Mouse (Mus musculus) kidney, adult 11 months (tissue): Measurements from ENCODE around the gene Pde7b.

Source experiments
- DNase-seq: peaks from one replicate; pipeline ENCODE4 v3.0.0; 2022

The Pde7b gene

DNA sequence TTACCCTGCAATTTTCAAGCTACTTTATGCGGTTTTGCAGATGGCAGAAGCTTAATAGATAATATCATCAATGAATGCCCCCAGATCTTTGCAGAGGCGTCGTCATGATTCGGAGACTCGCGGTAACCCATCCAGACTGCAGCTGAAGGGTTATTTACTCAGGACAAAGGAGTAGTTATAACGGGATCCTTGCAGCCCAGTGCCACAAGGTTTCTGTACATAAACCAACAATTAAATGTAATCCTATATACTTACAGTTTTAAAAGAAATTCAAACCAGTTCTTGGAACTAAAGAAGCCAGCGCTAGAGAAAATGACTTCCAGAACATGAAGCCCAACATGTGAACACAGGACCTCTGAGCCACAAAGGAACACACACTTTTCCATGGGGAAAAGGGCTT, 88.5 kb downstream of the Pde7b start:
- no peak for DNase-seq

DNA sequence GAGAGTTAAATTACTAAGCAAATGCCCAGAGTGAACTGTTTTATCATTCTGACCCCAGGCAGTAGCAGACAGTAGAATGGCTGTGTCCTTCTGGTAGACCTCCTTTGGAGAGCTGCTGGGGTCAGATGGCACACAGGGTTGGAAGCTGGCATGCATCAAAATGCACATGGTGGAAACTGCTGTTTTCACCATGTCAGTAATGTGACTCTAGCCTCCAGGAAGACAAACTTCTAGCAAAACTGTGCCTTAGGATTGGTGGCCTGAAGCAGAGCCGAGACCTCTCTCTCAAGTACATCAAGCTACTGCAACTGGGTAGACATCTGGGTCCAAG, 91.8 kb downstream of the Pde7b start:
- no peak for DNase-seq

DNA sequence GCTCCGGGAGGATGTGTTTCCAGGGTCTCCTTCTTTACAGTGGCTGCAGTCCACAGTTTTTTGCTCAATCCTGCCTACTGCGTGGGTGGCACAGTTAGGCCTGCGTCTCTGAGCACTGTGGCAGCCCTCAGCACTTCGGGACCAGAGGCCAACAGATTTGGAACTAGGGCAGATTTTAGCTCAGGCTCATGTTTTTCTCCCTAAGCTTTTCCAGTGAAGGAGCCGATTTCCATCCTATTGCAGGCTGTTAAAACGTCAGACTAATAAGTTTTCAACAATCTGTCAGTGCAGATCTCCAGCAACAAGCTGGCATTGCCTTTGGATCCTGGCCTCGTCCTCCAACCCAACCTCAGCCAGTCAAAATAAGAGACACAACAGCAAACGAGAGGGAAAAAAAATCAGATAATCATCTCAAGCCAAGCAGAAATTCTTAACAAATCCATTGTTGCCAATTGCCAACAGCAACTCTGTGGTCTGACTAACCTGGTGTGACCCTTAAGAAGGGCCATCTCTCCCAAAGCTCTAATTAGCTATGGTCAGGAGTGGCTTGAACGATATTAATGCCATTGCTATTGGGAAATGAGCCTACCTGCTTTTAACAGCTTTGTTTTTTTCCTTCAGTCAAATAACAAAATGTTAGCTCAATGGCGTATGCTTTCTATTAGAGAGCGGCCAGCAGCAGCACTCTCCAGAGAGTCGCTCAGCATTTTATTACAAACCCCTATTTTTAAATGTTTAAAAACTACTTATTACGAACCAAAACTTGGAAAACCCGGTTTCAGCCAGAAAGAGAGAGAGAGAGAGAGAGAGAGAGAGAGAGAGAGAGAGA, 92.4 kb downstream of the Pde7b start:
- DNase-seq: no peak

DNA sequence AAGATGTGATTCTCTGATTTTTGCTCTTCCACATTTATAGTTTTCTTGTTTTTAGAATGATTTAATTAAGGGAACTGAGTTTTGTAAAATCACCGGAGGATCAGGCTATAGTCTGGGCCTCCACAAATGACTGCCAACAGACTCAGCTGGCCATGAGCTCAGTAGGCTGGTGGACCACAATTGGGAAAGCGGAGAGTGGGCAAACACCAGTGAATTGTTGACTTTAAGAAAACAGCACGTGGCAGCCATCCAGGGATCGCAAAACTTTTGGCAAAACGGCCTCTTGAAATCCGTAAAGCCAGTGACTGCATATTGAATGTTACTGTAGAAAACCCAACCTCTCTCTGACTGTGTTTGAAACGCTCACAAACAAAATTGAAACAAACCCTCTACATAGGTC, 94.8 kb downstream of the Pde7b start:
- no peak for DNase-seq

DNA sequence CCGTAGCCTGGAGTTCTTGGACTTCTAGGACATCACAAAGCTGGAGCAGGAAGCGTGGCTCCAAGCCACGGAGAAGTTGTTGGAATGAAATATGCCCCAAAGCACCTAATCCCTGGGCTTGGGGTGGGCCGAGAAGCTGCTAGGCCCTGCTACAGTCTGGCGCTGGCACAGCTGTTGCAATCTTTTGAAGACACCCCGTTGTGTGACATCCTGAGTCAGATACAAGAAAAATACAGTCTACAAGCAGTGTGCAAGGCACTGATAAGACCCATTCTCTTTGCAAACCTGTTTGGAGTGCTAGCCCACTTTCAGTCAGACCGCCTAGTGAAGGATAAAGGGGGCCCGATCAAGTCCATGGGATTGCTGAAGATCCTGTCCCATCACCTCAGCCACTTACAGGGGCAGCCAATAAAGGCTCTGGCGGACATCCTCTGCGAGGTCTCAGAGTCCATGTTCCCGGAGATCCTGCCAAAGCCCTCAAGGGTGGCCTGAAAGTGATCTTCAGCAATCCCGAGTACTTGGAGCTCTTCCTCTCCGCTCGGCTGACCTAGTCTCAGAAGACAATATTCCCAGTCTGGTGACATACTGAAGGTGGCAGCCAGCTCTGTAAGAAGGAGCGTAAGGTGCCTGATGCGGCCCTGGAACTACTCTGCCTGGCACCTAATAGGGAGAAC, 99.0 kb downstream of the Pde7b start:
- no peak for DNase-seq

DNA sequence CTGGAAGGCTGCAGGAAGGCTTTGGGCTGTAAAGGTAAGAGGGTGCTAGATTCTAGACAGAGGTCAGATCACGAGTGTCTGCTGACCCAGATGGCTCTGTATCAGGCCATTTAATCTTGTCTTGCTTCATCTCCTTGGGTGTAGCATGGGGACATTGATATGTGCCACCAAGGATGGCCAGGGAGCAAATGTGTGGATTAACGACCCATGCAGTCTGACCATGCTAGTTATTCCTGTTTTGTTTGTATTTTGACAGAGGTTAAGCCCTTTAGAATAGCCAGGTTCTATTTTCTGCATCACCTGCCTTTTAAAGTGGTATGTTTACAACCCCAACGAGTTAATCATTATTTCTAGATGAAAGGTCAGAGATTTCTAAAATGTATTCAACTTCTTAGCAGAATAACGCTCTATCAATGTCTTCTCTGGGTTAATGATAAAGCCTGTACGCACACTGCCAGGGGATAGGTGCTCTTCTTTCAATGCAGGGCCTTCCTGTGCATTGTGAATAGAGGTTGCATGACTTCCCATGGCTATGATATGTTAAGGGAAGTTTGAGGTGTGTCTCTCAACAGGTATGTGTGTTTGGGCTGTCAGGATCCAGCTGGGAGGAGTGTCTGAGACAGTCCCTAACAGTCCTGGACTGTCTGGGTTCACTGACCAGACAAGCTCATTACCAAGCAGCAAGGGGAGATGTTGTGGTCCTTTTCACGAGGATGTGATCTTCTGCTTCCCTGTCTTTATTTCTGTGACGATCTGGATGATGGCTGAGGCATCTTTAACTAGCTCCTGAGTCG, 103.0 kb downstream of the Pde7b start:
- DNase-seq: peak; percentile 67

DNA sequence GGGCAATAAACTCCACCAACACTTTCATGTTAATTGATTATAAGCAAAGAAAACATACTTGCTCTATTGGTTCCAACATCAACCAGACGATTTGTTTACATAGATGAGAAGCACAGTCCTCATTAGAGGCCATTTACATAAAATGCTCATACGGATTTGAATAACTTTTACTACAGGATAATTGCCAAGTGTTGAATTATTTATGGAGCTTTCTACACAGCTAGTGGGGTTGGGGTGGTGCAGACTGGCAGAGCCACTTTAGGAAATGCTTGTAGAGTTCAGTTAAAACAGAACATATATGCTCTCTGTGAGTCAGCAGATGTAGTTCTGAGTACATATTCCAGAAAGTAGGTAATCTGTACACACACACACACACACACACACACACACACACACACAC, 118.9 kb downstream of the Pde7b start:
- DNase-seq: no peak

DNA sequence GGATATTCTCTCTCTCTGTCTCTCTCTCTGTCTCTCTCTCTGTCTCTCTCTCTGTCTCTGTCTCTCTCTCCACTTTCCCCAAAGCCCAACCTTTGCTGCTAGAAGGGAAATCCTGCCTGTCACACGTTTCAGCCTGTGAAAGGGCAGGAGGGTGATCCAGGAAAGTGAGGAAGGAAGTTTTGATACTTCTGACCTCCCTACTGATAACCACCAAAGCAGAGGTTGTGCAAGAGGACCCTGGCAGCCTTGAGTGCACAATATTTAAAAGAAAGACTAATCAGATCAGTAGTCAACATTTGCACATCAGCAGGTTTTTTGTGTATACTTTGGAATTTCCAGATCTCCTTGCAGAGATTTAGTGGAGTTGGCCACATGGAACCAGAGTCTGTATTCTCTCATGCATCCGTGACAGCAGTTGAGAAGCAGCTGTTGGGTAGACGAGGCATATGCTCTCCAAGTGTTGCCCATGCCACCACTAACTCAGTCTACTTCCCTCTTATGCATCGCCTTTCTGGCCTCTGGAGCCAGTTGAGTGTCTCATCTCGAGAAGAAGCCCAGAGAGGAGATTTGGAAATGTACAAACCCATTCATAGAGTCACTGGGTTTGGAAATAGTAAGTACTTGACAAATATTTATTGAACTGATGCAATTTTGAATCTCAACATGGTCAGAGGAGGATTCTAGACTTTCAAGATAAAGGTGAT, 129.6 kb downstream of the Pde7b start:
- no peak for DNase-seq

DNA sequence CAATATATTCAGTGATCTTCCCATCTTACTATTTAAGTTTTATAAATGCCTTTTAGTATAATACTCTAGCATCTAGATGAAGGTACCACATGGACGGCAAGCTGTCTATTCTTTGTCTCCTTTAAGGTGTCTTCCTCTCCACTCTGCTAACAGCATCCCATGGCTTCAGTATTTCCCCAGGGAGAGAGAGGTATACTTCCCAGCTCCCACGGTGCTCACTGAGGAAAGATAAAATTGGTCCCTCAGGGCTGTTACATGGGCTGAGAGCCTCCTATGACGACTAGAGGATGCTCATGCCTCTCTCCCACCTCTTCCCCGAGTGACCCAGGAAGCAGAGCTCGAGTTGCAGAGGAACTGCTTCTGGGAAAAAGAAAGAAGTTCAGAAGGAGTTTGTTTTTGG, 130.9 kb downstream of the Pde7b start:
- DNase-seq: no peak

DNA sequence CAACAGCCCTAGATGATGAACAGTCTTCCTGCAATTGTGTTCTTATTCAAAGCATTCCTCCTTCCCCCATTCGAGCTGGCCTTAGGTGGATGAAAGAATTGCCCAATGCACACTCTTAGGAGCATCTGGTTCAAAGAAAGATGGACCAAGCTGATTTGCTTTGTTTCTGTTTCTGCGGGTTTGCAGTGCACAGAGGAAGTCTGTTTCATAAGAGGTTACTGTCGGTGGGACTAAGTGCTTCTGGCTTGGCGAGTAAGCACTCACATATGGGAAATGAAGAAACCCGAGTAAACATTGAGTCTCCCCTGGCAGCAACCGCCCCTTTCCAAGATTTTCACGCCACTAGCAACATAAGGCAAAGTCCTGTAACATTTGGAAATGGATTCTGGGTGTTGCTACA, 134.8 kb downstream of the Pde7b start:
- no peak for DNase-seq

DNA sequence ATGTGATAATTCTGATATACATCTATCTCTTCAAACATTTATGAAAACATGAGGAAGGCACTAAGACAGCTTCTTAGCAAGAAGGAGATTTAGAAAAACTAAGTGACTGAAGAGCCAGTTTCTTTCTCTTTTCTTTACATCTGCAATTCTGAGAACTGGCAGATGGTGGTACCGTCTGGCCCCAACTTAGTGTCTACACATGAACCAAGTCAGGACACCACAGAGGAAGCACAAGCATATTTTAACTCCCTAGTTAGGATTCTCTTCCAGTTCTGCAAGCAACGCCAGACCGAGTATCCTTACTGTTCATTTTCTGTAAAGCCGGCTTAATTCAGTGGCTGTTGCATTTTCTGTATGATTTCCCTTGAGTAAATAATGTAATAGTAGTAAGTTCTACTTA, 138.9 kb downstream of the Pde7b start:
- DNase-seq: no peak

DNA sequence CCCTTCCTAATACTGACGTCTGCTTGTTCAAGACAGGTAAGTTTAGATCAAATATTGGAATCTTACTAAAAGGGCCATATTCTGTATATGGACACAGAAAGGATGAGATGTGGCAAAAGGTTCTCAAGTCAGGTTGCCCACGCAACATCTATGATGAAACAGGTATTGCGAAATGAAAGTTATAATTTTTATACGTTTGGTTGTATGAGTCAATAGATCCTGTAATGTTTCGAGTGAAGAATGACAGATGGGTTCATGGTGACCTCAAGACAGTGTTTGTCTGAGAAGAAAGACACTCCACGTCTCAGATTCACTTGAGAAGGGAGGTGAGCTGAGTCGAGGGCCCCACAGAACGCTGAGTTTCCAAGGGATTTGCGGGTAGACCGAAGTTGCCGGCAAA, 149.9 kb downstream of the Pde7b start:
- no peak for DNase-seq

DNA sequence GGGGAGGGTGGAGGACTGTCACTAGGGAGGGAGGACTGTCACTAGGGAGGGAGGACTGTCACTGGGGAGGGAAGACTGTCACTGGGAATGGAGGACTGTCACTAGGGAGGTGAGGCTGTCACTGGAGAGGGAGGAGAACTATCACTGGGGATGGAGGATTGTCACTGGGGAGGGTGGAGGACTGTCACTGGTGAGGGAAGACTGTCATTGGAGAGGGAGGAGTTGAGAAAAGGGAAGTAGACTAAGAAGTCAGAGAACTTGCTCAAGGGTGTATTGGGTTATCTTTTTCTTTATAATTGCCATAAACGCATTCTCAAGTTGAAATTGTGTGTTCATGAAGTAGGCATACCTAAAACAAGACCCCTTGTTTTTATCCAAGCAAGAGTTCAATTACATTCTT, 150.5 kb downstream of the Pde7b start:
- no peak for DNase-seq

DNA sequence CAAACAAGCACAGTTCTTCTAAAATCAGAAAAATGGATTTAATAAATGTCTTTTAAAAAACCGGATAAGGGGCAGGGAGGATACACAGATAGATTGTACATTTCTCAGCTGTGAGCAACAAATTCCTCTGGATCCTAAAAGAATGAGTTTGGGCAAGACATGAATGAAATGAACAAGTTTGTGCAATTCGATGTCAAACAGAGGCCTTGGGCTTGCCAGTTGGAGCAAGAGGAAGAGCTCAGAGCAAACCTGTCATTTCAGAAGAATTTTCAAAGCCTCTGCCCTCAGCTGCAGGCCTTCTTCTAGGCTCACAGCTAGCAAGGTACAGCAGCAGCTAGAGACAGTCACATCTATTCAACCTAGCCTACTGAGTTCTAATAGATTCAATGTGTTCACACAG, 153.4 kb downstream of the Pde7b start:
- DNase-seq: no peak

DNA sequence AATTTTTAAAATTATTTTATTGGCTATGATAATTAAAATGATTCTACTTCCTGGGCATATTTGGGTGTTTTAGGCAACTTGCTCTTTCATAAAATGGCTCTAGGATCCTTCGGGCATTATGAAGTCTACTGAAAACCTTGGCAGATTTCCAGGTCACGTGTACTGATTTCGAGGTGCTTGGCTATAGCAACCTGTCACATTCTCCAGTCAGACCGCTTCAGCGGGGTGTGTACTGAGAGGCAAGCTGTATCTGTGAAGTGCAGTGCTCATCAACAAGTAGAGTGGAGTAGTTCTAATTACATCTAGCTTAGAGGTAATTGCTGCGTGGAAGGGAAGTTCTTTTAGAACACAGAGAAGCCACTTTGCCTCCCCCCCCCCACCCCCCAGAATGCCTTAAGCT, 156.2 kb downstream of the Pde7b start:
- no peak for DNase-seq

DNA sequence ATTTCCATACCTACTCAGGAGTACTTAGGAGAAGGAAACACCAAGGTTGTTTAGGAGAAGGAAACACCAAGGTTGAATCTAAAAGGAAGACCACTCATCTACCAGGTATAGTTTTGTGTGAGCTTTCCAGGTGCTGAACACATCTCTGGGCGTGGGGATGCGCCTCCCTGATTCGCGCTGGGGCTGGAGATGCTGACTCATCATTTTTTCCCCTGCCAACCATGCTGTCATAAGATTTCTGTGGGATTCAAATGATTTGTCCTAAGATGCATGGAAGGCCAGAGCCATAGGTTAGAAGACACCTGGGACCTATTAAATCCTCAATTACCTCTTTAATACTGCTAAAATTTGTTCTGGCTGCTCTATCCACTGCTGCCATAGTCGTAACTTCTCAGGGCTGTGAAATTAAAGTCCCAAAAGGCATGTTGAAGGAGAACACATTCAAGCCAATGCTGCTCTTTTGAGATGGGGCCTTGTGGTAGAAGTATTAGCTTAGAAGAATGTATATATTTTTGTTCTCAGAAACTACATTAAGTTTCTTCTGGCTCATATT, 157.1 kb downstream of the Pde7b start:
- no peak for DNase-seq

DNA sequence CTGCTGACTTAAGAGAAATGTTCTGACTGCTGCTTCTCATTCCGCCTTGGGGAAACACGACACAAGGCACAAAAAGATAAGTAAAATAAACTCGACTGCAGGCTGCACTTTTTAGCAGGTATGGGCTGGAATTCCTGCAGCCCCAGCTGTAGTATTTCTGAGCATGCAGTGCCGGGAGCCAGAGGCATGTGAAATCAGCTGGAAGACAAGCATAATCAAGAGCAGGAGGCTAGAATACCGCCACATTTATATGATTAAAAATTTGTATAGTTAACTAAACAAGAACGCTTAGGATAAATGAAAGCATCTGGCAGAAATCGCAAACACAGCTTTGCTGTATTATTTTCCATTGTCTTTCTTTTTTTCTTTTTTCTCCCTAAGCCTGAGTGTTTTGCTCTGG, 168.4 kb downstream of the Pde7b start:
- no peak for DNase-seq

DNA sequence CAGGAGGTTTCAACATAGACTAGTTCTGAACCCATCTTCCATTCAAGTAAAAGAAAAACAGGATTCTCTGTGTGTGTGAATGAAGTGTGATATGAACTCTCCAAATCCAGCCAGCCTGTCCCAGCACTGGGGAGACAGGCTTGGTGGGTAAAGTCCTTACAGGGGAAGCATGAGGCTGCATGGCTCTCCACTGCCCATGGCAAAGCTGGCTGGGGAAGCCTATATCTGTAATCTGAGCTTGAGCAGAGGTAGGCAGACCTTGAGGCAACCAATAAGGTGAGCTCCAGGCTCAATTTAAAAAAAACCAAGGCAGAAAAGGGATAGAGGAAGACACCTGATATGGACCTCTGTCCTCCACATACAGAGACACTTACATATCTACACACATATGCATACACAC, 173.5 kb downstream of the Pde7b start:
- DNase-seq: no peak

DNA sequence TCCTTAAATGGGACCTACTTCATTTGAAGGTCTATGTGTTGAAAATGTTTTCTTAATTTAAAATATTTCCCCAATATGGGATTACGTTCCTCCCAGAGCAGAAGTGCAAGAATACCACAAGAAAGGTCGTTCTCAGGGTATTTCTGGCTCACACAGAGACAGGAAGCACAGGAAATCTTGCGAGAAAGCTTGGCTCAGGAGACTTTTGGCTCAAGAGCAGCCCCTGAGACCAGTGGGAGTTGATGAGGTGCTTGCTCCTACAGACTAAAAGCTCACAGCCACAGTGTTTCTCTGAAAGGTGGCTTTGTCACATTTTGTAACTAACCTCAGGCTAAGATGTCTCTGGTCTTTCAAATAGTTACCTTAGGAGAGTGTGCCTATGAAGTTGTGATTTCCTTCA, 174.1 kb downstream of the Pde7b start:
- no peak for DNase-seq

DNA sequence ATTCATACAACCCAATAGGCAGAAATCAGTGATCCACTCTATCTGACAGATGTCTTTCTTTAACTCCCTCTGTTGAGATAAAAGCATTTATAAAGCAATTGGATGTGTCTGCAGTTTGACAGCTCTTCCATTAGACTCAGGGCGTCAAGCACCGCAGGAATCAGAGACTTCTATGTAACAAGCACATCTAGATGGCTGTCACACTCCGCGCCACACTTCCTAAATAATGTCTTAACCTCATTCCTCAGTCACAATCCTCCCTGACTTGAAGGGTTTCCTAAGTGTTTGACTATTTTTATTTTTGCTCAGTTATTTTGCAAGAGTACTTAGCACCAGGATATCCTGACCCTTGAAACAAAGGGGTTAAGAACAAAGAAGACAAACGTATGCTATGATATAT, 174.7 kb downstream of the Pde7b start:
- no peak for DNase-seq

DNA sequence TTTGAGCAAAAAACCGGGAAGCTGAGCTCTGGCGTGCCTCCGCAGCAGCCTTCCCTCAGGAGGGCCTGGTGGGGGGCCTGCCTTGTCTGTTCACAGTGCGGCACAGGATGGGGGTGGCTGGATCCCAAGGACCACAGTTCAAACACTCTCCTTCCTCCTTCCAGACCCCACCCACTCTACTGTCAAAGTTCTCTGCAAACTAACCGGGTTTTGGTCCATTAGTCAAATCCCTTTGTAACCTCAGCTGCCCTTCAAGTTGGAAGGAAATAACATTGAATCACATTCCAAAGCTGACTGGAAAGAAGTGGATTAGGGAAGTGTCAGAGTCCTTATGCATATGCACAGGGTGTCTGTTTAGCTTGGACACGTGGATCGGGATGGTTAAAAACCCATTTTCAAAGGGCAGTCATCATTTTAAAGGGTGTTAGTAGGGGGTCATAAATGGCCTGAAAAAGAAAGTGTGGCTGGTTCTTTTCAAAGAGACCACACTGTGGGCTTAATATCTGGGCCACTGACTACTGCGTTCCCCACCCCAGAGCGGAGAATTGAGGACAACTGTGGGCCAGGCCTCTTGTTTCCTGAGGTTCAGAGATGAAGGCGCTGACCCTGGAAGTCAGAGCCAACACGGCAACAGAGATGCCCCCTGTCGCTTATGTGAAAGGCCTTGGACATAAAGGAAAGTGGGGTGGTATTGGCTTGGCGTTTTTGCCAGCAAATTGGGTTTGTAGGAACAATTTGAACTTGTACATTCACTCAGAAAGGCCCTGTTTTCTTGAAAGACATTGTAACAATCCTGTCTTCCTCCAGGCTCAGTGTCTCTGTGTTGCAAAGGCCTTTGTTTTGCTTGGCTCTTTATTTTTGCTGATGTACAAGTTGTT, 175.8 kb downstream of the Pde7b start:
- DNase-seq: peak; percentile 66

DNA sequence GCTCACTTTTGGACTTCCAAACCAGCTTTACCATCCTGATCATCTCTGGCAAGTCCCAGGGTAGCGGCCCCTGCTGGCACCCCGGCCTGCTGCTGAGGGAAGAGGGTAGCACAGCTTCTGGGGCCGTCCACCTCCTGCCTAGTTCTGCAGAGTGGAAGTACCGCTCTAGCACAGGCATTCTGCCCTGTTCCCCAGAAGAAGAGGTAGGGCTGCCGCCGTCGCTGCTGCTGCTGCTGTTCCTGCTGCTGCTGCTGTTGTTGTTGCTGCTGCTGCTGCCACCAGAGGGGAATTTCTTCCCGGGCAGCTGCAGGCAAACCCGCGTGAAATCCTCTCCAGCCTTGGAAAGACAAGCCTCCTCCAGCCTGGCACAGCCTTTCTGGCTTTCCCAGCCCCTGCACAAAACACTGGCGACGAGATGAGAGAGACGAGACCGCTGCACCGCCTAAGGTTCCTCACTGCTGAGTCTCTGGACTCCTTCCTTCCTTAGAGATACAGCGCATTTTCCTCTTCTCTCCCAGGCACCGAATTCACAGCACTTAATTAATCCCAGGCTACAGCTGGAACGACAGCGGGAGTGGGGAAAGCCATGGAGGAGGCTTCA, 176.8 kb downstream of the Pde7b start:
- DNase-seq: peak; percentile 47
